Mouse (Mus musculus) megakaryocyte progenitor cell, adult 5-6 weeks (primary cell): Measurements from ENCODE around the gene Scn1b. TPM values are rescaled to one million over a fixed set of nuclear protein-coding genes. Genes with fewer than 3 reads are reported as not detected.

ENCODE experiments used
- ATAC-seq: replicated peaks from 2 replicates; pipeline ENCODE4 v1.8.0; 2016; ENCODE audit warnings: mild to moderate bottlenecking, moderate TSS enrichment, inconsistent platforms; ENCODE audit not compliant: poor library complexity
- total RNA-seq, 2 experiments: library from RNA; stranded (forward) in 1 of 2; stranded (reverse) in 1 of 2; fragments of 157-497, 149-512 nt in 1 of 2; fragments of 200-1000 nt in 1 of 2; gene quantifications; 2 replicates each; pipeline versions ENCODE4 v1.2.3 to v1.2.4; 2015 to 2017

The Scn1b gene
- total RNA-seq, 2 experiments from 2014 or later = 0.37 TPM; not detected in 1

DNA sequence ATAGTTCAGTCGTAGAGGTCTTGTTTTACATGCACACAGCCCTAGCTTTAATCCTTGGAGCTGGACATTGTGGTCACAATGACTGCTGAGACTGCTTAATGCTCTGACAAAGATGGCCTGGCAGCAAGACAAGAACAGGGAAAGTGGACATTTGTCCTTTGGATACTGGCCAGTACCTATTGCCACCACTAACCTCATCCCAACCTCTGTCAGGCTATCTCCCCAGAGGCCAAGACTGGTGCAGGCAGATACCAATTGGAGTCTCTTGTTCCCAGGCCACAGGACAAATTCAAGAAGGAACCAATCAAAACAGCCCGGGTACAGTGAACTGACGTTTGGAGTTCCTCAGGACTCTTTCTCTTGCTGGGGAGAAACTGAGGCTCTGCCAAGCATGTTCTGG is 38.6 kb downstream of the Scn1b start:
- no peak for ATAC-seq

DNA sequence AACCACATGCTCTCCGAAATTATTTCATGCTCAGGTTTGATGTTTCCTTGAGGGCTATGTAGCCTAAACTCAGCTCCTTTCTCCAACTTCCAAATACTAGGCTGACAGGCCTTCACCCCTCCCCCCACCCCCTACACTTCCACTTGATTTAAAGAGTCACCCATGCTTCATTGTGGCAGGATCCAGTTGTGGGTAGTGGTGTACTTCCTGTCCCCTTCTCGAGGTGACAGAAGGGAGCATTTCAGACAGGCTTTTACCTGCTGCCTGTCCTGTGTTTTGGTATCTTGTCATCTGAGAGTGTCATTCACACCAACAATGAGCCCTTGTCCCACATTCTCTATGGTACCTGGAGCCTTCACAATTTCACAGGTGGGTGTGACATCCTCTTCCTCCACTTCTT is 39.5 kb downstream of the Scn1b start:
- no peak for ATAC-seq

DNA sequence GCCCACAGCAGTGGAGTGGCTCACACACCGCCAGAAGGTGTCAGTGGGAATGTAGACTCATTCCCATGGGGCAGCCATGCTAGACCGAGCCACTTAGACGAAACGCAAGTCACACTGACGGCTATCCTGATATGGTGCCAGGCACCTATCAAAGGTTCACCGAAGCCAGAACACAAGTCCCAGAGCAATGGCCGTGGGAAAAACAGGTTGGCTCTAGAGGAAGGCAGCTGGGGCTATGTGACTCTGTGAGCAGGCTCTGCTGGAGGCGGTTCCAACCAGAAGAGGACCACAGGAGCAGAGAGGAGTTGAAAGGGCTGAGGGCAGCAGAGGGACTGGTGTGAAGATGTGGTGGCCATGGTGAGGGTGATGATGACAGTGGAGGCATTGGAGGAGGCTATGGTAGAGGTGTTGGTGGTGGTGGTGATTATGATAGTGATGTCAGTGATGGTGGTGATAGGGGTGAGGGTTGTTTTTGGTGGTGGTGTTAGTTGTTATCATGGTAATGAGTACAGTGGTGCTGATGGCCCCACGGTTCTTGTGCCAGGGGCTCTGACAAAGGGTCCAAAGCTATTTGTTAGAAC is 40.5 kb downstream of the Scn1b start:
- no peak for ATAC-seq

DNA sequence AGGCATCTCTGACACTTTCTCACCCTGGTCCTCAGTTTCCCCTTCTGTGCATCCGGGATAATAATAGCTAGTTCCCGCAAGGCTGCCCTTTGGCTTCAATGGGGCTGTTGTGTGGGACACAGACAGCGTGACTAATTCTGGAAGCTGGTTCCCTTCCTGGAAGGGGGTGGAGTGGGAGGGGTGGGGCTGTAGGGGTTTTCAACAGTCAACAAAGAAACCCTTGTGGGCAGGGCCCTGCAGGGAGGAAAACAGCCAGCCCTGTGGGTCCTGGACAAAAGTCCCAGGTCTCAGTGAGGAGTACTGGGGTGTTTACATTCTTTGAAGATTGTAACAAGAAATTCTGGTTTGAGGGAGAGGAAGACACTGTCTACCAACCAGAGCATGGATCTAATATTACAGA is 41.6 kb downstream of the Scn1b start:
- no peak for ATAC-seq

DNA sequence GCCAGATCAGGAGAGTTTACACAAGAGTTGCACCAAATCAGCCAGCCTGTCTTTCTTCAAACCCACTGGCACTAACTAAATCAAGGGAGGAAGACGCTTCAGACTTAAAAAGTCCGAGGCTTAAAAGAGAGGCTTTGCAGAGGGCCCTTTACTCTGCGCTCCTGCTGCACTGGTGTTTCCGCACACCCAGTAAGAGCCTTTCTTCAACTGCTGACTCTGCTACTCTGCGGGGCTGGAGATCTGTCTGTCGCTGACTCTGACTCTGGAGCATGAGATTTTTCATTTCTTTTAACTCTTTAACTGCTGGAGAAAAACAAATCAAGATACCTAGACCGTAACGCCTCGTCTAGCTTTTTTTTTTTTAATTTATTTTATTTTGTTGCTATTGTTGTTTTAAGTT is 42.7 kb downstream of the Scn1b start:
- ATAC-seq = no peak

DNA sequence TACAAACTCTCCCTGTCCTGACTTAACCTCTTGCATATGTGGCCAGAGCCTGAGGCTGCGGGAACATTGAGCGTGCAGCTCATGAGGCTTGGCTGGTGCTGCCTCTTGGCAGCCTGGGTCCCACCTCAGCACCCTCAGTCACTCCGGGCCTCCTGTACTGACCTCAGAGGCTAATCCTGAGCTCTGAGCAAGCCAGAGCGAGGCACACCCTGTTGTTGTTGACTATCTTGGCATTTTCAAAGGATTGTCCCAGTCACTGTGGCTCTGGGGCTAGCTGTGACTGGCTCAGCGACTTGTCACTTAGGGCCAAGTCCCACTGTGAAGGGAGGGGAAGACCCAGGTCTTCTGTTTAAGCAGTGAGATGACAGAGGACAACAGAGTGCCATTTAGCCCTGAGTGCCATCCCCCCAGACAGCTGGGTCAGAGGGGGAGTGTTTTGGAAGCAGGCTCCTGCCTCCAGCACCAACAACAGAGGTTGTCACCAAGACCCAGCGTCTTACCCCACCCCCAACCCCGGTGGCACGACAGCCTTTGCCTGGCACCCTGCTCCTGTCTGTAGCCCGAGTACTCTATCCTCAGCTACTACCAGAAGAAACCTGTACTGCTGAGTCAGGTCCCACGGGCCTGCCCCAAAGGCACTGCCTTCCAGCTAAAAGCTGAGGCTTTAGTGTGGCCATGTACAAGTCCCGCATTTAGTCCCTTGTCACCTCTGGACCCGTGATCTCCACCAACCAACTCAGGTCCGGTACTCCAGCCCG is 43.8 kb downstream of the Scn1b start:
- no peak for ATAC-seq

DNA sequence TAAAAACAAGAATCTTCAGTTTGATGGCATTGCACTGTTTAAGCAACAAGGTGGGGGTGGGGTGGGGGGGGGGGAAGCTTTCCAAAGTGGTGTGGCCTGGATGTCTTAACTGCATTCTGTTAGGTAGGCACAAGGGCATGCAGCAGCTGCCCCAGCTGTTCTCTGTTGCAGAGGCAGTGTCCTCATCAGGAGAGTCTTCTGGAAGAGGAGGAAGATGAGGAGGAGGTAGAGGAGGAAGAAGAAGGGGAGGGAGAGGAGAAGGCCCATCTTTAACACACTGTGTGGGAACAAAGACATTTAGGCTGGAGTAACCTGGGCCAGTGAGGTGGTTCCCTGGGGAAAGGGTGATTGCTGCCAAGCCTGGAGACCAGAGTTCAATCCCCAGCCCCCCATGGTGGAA is 44.7 kb downstream of the Scn1b start:
- ATAC-seq = no peak

DNA sequence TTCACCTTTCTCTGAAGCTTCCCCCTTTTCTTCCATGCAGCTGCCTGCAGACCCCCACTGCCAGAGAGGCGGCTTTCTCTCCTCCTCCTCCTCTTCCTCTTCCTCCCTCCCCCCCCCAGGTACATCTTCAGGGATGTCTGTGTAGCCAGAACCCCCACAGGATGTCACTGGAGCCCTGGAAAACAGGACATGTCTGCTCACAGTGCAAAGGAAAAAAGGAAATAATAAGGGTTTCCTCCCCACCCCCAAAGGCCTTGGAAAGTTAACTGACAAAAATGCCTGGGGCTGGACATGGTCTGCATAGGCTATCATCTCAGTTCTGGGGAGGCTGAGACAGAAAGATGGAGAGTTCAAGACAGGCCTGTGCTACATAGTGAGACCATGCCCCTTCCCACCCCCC is 45.7 kb downstream of the Scn1b start:
- no peak for ATAC-seq

DNA sequence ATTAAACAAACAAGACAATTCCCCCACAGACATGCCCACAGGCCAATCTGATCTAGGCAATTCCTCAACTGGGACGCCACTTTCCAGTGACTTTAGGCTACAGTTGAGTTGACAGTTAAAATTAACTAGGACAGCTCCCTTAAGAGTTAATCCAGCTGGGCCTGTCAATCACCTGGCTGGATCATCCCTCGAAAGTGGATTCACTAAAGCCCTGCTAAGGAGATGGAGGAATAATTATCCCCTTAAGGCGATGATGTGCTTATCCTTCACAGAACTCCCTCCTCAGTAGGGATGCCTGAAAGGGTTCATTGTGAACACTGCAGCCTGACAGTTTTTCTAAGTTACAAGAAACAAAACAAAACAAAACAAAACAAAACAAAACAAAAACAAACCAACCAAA is 46.2 kb downstream of the Scn1b start:
- ATAC-seq = no peak

DNA sequence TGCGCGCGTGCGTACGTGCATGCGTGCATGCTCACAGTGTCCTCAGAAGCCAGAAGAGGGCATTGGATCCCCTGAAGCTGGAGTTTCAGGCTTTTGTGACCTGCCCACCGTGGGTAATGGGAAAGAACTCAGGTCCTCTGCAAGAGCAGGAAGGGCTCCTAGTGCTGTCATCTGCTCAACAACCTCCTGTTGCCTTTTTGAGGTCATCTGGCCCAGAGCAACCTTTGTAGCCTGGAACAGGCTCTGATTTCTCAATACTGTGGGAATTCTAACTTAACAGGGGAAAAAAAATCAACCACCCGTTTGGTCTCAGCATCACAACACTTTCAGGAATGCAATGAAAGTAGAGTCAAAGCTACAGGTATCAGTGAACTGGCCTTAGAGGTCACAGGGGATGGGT is 47.1 kb downstream of the Scn1b start:
- ATAC-seq = no peak

DNA sequence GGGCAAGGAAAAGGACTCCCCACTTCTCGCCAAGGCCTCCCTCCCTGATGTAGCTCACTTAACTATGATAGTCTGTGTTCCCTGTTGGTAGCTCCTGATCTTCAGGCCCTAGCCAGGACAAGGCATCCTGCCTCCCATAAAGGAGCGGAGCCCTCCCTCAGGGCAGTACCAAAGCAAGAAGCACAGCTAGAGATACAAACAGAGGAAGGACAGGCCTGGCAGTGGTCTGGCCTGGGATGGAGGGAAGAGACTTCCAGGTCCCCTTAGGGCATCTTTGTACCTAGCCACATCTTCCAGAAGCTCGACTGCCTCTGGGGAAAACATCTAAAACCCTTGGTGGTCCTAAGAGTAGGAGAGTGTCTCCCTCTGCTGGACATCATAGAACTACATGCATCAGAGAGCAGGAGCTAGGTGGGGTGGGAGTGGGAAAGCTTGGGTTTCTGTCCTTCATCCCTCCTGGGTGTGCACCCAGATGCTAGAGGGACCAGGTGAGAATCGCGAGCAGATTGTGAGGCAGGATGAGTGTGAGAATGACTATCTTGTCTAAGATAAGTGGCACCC is 48.8 kb downstream of the Scn1b start:
- ATAC-seq = peak; percentile 87

DNA sequence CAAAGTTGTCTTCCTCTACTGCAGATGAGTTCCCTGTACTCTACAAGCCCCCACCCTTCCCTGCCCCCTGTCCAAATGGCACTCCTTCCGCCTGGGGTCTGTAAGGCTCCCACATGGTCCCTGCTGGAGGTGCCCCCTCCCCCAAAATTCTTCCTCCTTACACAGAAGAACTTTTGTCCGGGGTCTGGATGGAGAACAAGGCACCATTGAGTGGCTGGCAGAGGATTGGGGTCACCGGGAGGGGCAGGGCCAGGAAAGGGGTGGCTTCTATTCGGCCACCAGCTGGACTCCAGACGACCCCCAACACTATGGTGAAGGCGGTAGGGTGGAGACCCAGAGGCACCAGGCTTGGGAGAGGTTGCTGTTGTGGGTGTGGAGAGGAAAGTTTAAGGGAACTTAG is 49.3 kb downstream of the Scn1b start:
- ATAC-seq = no peak

DNA sequence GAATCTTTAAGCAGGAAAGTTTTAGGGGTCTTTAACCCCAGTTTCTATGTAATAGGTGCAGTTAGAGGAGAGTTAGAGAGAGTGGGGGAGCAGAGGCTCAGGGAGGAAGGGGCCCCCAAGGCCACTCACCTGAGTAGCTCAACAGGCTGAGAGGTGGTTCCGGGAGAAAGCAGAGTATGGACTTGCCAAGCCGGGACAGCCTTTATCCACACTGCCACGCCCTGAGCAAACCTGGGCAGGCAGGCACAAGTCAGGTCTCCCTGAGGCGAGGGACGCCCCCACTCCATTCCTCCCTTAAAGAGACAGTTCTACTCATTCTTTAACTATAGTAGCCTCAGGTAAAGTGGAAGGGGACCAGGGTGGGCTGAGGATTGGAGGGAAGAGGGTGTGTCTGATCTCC is 50.3 kb downstream of the Scn1b start, which contains the start of gene Fxyd3:
Gene Fxyd3 (minus strand): TSS at position 213 of the 400 bp plus-strand sequence.
- no peak for ATAC-seq

DNA sequence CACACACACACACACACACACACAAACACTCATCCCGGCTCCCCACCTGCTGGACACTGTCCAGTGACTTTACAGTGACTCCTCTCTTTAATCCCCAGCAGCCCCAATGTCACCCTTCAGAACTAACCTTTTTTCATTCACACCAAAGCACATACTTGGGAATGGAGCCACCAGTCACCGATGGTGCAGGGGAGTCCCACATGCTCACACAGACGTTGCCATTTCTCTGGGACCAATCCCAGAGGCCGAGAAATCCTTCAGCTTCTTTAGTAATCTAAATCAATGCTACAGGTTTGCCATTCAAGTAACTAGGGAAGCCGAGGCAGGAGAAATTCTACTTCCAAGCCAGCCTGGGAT is 52.1 kb downstream of the Scn1b start:
- no peak for ATAC-seq

DNA sequence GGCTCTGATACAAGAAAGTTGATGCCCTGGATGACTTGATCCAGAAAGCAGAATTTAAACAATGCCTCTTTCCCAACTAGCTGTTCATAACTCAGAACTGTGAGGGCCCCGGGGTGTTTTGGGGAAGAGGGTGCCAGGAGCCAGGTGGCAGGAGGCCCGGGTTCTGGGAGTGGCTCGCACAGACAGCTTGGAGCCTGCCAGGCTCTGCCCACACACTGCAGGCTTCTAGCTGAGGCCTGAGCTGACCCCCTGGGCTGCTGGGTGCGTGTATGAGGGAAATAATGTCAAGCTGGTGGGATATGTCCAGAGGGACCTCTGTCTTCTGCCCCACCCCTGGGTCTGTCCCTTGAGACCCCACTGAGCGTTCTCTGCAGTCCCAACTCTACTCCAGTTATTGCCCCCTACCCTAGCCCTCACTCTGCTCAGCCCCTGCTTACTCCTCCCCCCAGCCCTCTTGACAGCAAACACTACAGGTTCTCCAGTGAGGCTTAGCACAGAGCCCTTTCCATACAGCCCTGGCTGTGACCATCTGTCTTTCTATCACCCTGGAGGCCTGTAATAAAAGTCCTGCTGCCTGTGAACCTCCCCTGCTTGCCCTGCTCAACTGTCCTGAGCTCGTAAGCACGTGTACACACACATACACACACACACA is 52.6 kb downstream of the Scn1b start:
- no peak for ATAC-seq

DNA sequence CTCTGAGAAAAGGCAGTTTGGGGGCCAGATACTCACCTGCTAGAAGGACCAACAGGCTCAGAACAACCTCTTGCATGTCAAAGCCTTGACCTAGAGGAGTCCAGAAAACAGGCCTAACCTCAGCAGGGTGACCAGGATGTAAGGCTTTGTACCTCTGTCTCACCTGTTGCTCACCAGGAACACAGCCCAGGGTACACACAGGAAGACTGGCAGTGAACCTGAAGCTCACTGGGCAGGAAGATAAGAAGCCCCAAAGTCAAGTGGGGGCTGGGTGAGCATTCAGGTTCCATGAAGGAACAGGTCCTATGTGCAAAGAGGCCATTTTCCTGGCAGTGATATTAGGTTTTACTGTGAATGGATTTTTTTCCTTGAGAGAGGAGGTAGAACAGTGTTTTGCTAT is 53.3 kb downstream of the Scn1b start:
- ATAC-seq = no peak

DNA sequence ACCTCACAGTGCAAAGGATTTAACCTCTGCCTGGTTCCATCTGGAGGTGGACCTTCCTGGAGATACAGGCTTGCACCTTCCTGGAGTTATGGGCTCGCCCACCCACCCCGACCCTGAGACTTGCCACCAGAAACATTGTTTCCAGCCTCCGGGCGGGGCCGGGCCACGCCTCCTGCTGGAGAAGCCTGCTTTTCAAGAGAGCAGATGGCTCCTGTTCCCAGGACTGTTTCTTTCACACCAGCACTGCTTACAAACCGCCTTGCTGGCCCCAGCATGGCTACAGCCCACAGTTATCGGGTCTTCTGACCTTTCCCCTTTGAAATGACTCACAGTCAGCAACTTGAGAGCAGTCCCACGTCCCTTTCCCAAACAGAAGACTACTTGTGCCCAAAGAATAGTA is 54.5 kb downstream of the Scn1b start:
- no peak for ATAC-seq

DNA sequence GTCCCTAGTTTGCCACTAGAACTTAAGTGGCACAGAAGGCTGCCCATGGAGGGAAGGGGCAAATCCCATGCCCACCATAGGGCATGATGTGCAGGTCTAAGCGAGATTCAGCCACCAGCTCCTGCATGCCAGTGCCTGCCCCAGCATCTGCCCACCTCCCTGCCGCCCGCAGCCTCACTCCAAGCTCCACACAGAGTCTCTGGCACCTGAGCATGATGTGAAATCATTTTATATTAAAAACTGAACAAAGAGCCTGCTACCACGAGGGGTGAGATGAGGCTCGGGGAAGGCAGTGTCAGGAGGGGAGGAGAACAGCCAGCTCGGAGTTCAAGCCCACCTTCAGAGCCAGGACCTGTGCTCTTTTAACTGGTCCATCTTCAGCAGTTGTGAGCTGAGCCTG is 56.5 kb downstream of the Scn1b start:
- no peak for ATAC-seq

DNA sequence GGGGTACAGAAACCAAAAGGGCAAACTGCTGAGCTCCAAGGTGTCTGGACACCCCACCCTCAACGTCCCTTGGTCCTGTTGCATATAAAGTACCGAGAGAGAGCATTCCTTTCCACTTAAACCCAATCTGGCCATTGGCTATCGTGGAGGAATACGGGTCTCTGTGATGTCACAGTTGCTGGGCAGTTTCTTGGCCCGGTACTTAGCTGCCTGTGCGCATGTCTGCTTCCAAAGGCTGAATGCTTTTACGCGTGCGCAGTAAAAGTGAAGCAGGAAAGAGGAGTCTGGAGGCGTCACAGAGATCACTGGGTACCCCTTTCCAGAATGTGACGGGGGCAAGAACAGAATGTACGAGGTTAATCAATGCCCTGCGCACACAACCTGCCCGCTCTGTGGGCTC is 57.3 kb downstream of the Scn1b start:
- no peak for ATAC-seq

DNA sequence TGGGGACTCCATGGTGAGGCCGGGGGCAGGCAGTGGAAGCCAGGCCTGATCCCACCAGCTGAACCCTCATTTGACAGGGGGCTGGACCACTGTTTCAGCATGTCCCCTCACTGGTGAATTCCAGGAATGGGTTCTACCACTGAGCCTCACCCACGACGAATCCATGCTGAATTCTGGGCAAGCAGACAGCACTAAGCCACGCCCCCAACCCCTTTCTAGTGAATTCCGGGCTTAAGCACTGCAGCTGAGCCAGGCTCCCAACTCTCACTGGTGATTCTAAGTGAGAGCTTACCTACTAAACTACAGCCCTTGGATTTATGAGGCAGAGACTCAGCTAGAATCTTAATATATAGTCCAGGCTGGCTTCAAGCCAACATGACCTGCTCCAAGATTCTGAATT is 59.0 kb downstream of the Scn1b start:
- ATAC-seq = no peak
